Mouse (Mus musculus) embryo, embryonic 11.5 days (tissue): ENCODE measurements around the gene Corin.

Experiments
- DNase-seq: peaks from one replicate; pipeline ENCODE4 v3.0.0-alpha.2; 2012; ENCODE audit warnings: low read depth, low spot score

The Corin gene

GRCm38 (mm10) chr5:72329453-72329852 is 174.8 kb downstream of the Corin start:
- DNase-seq = no peak

GRCm38 (mm10) chr5:72315282-72315681 is 189.0 kb downstream of the Corin start:
- no peak for DNase-seq

GRCm38 (mm10) chr5:72298418-72299104 is 205.7 kb downstream of the Corin start:
- no peak for DNase-seq

- DNase-seq = no peak
Observed at GRCm38 (mm10) chr5:72285077-72285476, 219.2 kb downstream of the Corin start.

- DNase-seq = no peak
Observed at GRCm38 (mm10) chr5:72282907-72283306, 221.4 kb downstream of the Corin start.

- no peak for DNase-seq
Observed at GRCm38 (mm10) chr5:72269652-72270051, 234.6 kb downstream of the Corin start.

GRCm38 (mm10) chr5:72269204-72269603 is 235.1 kb downstream of the Corin start:
- no peak for DNase-seq

- DNase-seq = no peak
Observed at GRCm38 (mm10) chr5:72266955-72267535, 237.2 kb downstream of the Corin start.

GRCm38 (mm10) chr5:72264195-72264751 is 240.0 kb downstream of the Corin start:
- DNase-seq = no peak

GRCm38 (mm10) chr5:72261802-72262324 is 242.4 kb downstream of the Corin start:
- no peak for DNase-seq

GRCm38 (mm10) chr5:72259298-72259621 is 245.0 kb downstream of the Corin start:
- DNase-seq = no peak

- no peak for DNase-seq
Observed at GRCm38 (mm10) chr5:72258409-72259297, 245.6 kb downstream of the Corin start.

- DNase-seq = no peak
Observed at GRCm38 (mm10) chr5:72257084-72257483, 247.2 kb downstream of the Corin start.

- DNase-seq = no peak
Observed at GRCm38 (mm10) chr5:72254958-72255357, 249.3 kb downstream of the Corin start.

GRCm38 (mm10) chr5:72250180-72250579 is 254.1 kb downstream of the Corin start:
- no peak for DNase-seq
